Mouse (Mus musculus) forebrain, embryonic 15.5 days (tissue): ENCODE results near the gene Pdcd7. TPM values are rescaled to one million over a fixed set of nuclear protein-coding genes. Genes with fewer than 3 reads are reported as not detected.

Experiments
- ATAC-seq: fragments of 200-750 bp; cut with Nextera tagmentation; replicated peaks from 2 replicates; pipeline ENCODE4 v1.8.0; 2017; ENCODE audit warnings: mild to moderate bottlenecking, moderate TSS enrichment, moderate library complexity
- H3K27ac ChIP-seq: fragments of 300-500 bp; sonication (generic); replicated peaks from 2 replicates; pipeline ENCODE4 v1.5.1; 2015; ENCODE audit warnings: mild to moderate bottlenecking, inconsistent platforms
- H3K27me3 ChIP-seq: fragments of 300-500 bp; sonication (generic); 2 replicates; pipeline ENCODE4 v1.6.1; 2015; ENCODE audit warnings: inconsistent platforms
- H3K36me3 ChIP-seq: fragments of 300-500 bp; sonication (generic); 2 replicates; pipeline ENCODE4 v1.6.1; 2015; ENCODE audit warnings: mild to moderate bottlenecking, inconsistent platforms
- H3K4me1 ChIP-seq: fragments of 300-500 bp; sonication (generic); 2 replicates; pipeline ENCODE4 v1.6.1; 2015; ENCODE audit warnings: inconsistent platforms
- H3K4me2 ChIP-seq: fragments of 300-500 bp; sonication (generic); replicated peaks from 2 replicates; pipeline ENCODE4 v1.6.1; 2015; ENCODE audit warnings: mild to moderate bottlenecking, inconsistent platforms
- H3K4me3 ChIP-seq: fragments of 300-500 bp; sonication (generic); 2 replicates; pipeline ENCODE4 v1.5.1; 2015; ENCODE audit warnings: mild to moderate bottlenecking, inconsistent platforms
- H3K9ac ChIP-seq: fragments of 300-500 bp; sonication (generic); replicated peaks from 2 replicates; pipeline ENCODE4 v1.6.1; 2015; ENCODE audit warnings: mild to moderate bottlenecking, inconsistent platforms
- H3K9me3 ChIP-seq: fragments of 300-500 bp; sonication (generic); 2 replicates; pipeline ENCODE4 v1.6.1; 2016; ENCODE audit warnings: inconsistent platforms
- WGBS: fragments of 180-500 bp; shearing (Covaris S2); methylation state at CpG from one replicate; pipeline ENCODE4 v1.1.7; 2015; ENCODE audit warnings: mixed read lengths; 5-methylcytosine and 5-hydroxymethylcytosine counted together
- polyA plus RNA-seq: library from polyadenylated mRNA; unstranded; fragments of >200 nt; fragmentation: Nextera tagmentation; extraction: Ambion mirVana; gene quantifications from 2 replicates; pipeline ENCODE4 v1.2.1, GENCODE M21; 2015

The Pdcd7 gene
- polyA plus RNA-seq, 1 experiment from 2014 or later = 10.3 TPM

DNA sequence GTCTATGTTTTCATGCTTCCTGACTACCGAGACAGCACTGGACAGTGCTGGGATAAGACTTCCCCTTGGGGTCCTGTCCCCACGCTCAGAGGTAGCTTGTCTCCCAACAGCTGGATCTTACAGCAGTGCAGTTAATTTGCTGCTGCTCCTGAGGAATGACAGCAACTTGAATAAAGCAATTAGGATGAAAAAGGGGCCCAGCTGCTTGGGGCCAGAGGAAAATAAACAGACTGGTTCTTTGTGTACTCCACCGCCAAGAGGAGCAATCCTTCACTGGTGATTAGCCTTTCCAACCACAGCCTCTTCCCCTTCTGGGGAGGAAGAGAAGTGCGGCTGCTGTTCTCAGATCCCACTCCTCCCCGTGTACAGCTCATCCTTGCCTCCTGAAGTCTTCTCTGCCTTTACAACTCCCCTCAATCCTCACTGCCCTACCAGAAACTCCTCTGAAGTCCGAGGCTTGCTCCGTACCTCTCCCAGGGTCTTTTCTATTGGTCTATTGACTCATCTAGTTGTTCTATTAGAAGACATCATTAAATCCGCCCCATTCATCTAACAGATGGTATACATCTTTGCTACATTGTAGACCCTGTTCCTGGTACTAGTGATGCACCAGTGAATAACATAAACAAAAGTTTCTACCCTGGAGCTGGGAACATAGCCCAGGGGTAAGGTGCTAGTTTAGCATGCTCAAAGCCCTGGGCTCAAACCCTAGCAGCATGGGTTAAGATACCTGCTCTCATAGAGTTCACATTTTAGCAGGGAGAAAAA lies 40.7 kb downstream of the Pdcd7 start:
- H3K4me1 ChIP-seq = peaks cover 5% of the 10 kb centered on the region; the same call in 1 of the 2 replicates
- H3K36me3 ChIP-seq = no peaks in the 10 kb centered on the region
- H3K27ac ChIP-seq = no peak overlapping the region
- no peaks in the 10 kb centered on the region for H3K9me3 ChIP-seq
- H3K27me3 ChIP-seq = peaks cover 20% of the 10 kb centered on the region
- no peak overlapping the region for H3K4me2 ChIP-seq
- 25% methylated on average over 8 of the region's 8 CpGs for WGBS
- H3K4me3 ChIP-seq = no peak overlapping the region
- ATAC-seq = no peak
- no peak overlapping the region for H3K9ac ChIP-seq

DNA sequence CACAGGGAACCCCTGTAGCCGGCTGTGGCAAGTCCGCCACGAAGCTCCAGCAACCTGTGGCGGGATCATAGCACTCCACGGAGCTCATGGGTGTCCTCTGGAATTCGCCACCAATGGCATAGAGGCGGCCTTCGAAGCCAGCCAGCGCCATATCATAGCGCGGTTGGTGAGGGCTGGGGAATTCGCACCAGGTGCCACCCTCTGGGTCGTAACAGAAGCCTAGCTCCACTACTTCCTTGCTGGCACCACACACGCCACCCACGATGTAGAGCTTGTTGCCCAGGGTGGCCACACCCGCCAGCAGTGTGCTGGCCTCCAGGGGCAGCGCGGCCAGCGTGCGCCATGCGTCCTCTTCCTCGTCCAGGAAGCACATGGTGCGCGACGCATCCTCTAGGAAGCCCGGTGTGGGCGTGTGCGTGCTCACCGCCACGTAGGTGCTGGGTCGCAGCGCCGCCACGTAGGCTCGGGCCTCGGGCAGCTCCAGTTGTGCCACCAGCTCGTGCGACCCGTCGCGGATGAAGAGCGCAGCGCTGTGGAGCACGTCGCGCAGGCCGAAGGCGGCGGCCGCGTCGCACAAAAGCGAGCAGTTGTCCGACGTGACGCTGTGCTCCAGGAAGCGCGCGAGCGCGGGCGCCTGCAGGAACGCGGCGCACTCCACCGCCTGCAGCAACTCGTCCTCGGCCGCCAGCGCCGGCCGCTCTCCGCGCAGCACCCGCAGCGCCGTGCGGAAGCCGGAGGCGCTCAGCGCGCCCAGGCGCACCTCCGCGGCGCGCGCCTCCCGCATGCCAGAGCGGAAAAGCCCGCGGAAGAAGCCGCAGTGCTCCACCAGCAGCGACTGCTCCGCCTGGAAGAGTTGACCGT lies 45.1 kb downstream of the Pdcd7 start:
- Histone ChIP-seq H3K27ac (peak overlapping the region; percentile 16; the same call in 1 of the 2 replicates), H3K4me3 (peak overlapping the region; percentile 46), H3K4me2 (peak overlapping the region; percentile 49), H3K9ac (peak overlapping the region; percentile 48), H3K36me3 (no peaks in the 10 kb centered on the region), H3K4me1 (peaks cover 5% of the 10 kb centered on the region; the same call in 1 of the 2 replicates), H3K27me3 (peaks cover 33% of the 10 kb centered on the region), H3K9me3 (no peaks in the 10 kb centered on the region)
- peak; percentile 61 for ATAC-seq
- 19% methylated on average over 90 of the region's 96 CpGs for WGBS

DNA sequence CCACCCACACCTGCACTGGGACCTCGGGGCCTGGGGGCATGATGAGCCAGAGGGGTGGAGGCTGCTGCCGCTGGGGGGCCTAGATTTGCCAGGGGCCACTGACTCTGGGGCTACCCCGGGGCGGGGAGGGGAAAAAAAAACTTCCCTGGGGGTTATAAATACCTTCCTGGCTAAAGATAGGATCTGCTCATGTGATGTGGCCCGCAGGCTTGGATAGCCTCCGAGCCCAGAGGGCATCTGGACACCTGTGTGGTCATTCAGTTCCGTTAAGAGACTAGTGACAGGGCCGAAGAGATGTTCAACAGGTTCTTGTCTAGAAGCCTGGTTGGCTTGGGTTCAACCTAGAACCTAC lies 45.7 kb downstream of the Pdcd7 start, which contains the start of gene Kbtbd13:
Gene Kbtbd13, minus strand, starts transcription at position 40 of the 352 bp plus-strand sequence.
- Histone ChIP-seq H3K27me3 (peaks cover 33% of the 10 kb centered on the region), H3K36me3 (no peaks in the 10 kb centered on the region), H3K4me3 (peak within 1 kb of the TSS; percentile 46), H3K9ac (peak within 1 kb of the TSS; percentile 48), H3K4me2 (peak within 1 kb of the TSS; percentile 49), H3K9me3 (no peaks in the 10 kb centered on the region), H3K27ac (peak within 1 kb of the TSS; percentile 16; the same call in 1 of the 2 replicates), H3K4me1 (peaks cover 5% of the 10 kb centered on the region; the same call in 1 of the 2 replicates)
- no peak for ATAC-seq
- 41% methylated on average over 8 of the region's 8 CpGs for WGBS

- WGBS = 29% methylated on average over 6 of the region's 6 CpGs
- no peak for ATAC-seq
- Histone ChIP-seq H3K36me3 (no peaks in the 10 kb centered on the region), H3K4me2 (no peak overlapping the region), H3K9ac (no peak overlapping the region), H3K27ac (no peak overlapping the region), H3K4me1 (peaks cover 5% of the 10 kb centered on the region; the same call in 1 of the 2 replicates), H3K4me3 (no peak overlapping the region), H3K9me3 (no peaks in the 10 kb centered on the region), H3K27me3 (peaks cover 33% of the 10 kb centered on the region)
Measured at GRCm38 (mm10) chr9:65392638-65393364, 46.9 kb downstream of the Pdcd7 start.

- H3K27me3 ChIP-seq = peaks cover 33% of the 10 kb centered on the region
- WGBS = 75% methylated on average over 2 of the region's 2 CpGs
- ATAC-seq = no peak
- H3K27ac ChIP-seq = no peak overlapping the region
- no peaks in the 10 kb centered on the region for H3K9me3 ChIP-seq
- H3K9ac ChIP-seq = no peak overlapping the region
- peaks cover 13% of the 10 kb centered on the region for H3K4me1 ChIP-seq
- H3K4me3 ChIP-seq = no peak overlapping the region
- H3K36me3 ChIP-seq = no peaks in the 10 kb centered on the region
- no peak overlapping the region for H3K4me2 ChIP-seq
Measured at GRCm38 (mm10) chr9:65393606-65394005, 47.7 kb downstream of the Pdcd7 start.

- Histone ChIP-seq H3K4me3 (no peak overlapping the region), H3K4me1 (peaks cover 16% of the 10 kb centered on the region), H3K27ac (no peak overlapping the region), H3K36me3 (no peaks in the 10 kb centered on the region), H3K4me2 (no peak overlapping the region), H3K27me3 (peaks cover 32% of the 10 kb centered on the region), H3K9ac (no peak overlapping the region), H3K9me3 (no peaks in the 10 kb centered on the region)
- 77% methylated on average over 2 of the region's 2 CpGs for WGBS
- no peak for ATAC-seq
Measured at GRCm38 (mm10) chr9:65394360-65394759, 48.5 kb downstream of the Pdcd7 start.

DNA sequence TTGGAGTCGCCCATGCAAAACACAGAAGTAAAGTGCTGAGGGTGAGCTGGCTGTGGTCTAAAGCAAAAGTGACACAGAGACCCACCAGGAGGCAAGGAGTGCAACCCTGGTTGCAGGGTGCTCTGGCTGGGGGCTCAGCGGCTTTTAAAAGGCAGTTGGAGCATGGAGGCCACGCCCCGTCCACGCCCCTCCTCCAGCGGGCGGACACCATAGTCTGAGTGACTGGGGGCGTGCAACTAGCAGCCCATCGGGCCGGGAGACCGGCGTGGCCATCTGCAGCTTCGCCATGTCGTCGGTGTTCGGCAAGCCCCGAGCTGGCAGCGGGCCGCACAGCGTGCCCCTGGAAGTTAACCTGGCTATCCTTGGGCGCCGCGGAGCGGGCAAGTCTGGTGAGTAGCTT lies 52.4 kb downstream of the Pdcd7 start, which contains the start of gene Rasl12:
Gene Rasl12, plus strand, starts transcription at position 228 of the 400 bp plus-strand sequence.
- under 1% methylated on average over 24 of the region's 24 CpGs for WGBS
- Histone ChIP-seq H3K27ac (no peak within 1 kb of the TSS), H3K27me3 (no peaks in the 10 kb centered on the region), H3K4me3 (peak within 1 kb of the TSS; percentile 49), H3K9me3 (no peaks in the 10 kb centered on the region), H3K4me2 (peak within 1 kb of the TSS; percentile 70), H3K9ac (peak within 1 kb of the TSS; percentile 61), H3K4me1 (peaks cover 11% of the 10 kb centered on the region; the same call in 1 of the 2 replicates), H3K36me3 (no peaks in the 10 kb centered on the region)
- ATAC-seq = peak; percentile 80

- Histone ChIP-seq H3K9me3 (no peaks in the 10 kb centered on the region), H3K4me3 (no peak overlapping the region), H3K27ac (no peak overlapping the region), H3K4me2 (no peak overlapping the region), H3K9ac (no peak overlapping the region), H3K27me3 (no peaks in the 10 kb centered on the region), H3K36me3 (no peaks in the 10 kb centered on the region), H3K4me1 (peaks cover 19% of the 10 kb centered on the region)
- ATAC-seq = no peak
- 89% methylated on average over 6 of the region's 6 CpGs for WGBS
Measured at GRCm38 (mm10) chr9:65399934-65400333, 54.0 kb downstream of the Pdcd7 start.

DNA sequence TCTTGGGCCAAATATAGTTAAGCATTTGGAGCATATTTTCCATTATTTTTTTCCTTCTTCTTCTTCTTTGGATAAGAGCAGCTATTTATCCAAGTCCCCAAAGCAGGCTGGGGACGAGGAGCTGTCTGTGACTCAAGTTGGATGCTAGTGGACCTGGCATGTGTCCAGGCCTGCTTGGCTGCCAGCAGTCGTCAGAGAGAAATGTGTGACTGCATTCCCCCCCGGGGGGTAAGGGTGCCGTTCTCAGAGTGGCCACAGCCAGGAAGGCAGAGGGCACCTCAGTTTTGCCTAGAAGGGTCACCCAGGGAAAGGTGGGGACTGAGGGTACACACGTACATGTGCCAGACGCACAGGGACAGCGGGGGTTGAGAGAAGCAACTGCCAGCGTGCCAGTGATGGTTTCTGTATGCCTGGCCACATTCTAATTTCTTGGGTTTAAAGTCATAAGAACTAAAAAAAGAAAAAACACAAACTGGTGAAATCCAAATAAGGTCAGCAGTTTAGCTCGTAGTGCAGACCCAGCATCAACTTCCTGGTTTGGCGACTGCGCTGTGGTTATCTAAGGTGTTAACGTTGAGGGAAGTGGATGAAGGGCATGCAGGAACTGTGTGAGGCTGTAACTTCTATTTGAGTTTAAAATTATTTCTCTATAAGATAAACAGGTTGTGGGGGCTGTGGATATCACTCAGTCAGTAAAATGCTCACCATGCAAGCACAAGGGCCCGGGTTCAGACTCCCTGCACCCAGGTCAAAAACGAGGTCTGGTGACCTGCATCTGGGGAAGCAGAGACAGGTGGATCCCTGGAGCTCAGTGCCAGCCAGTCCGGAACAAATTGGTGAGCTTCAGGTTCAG lies 58.7 kb downstream of the Pdcd7 start:
- H3K27me3 ChIP-seq = no peaks in the 10 kb centered on the region
- ATAC-seq = no peak
- no peak overlapping the region for H3K4me3 ChIP-seq
- 66% methylated on average over 15 of the region's 15 CpGs for WGBS
- H3K9me3 ChIP-seq = no peaks in the 10 kb centered on the region
- H3K4me1 ChIP-seq = peaks cover 8% of the 10 kb centered on the region
- no peak overlapping the region; the same call in 1 of the 2 replicates for H3K27ac ChIP-seq
- H3K9ac ChIP-seq = no peak overlapping the region
- no peaks in the 10 kb centered on the region for H3K36me3 ChIP-seq
- no peak overlapping the region for H3K4me2 ChIP-seq

DNA sequence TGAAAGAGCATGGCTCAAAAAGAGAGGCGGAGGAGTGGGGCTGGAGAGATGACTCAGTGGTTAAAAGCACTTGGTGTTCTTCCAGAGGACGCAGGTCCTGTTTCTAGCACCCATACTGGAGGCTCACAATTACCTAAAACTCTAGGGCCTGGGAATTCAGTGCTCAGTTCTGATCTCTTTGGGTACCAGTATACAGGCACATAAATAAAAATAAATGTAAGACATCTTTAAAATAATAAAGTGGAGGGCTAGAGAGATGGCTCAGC lies 59.2 kb downstream of the Pdcd7 start:
- no peaks in the 10 kb centered on the region for H3K27me3 ChIP-seq
- no peaks in the 10 kb centered on the region for H3K9me3 ChIP-seq
- no peaks in the 10 kb centered on the region for H3K36me3 ChIP-seq
- H3K27ac ChIP-seq = no peak overlapping the region
- no peak overlapping the region for H3K4me2 ChIP-seq
- no peak overlapping the region for H3K4me3 ChIP-seq
- peaks cover 8% of the 10 kb centered on the region for H3K4me1 ChIP-seq
- ATAC-seq = no peak
- 83% methylated on average over 2 of the region's 2 CpGs for WGBS
- H3K9ac ChIP-seq = no peak overlapping the region

- Histone ChIP-seq H3K4me3 (no peak overlapping the region), H3K27me3 (no peaks in the 10 kb centered on the region), H3K4me2 (no peak overlapping the region), H3K9me3 (no peaks in the 10 kb centered on the region), H3K36me3 (no peaks in the 10 kb centered on the region), H3K4me1 (peaks cover 8% of the 10 kb centered on the region), H3K9ac (no peak overlapping the region), H3K27ac (no peak overlapping the region)
- ATAC-seq = no peak
- 93% methylated on average over 5 of the region's 5 CpGs for WGBS
Measured at GRCm38 (mm10) chr9:65407327-65407726, 61.4 kb downstream of the Pdcd7 start.
